Mouse (Mus musculus) cerebellum, adult 8-10 months (tissue): Measurements from ENCODE around the gene Chga.

ENCODE experiments used
- DNase-seq: peaks from one replicate; pipeline ENCODE4 v3.0.0; 2022

Chga gene

GRCm38 (mm10) chr12:102601847-102602246 is 47.1 kb downstream of the Chga start:
- no peak for DNase-seq

- DNase-seq = no peak
Measured at GRCm38 (mm10) chr12:102602255-102603041, 47.7 kb downstream of the Chga start.

- no peak for DNase-seq
Measured at GRCm38 (mm10) chr12:102605607-102606006, 50.8 kb downstream of the Chga start.

GRCm38 (mm10) chr12:102607066-102607465 is 52.3 kb downstream of the Chga start:
- no peak for DNase-seq

GRCm38 (mm10) chr12:102607808-102608517 is 53.2 kb downstream of the Chga start:
- DNase-seq = no peak

- DNase-seq = no peak
Measured at GRCm38 (mm10) chr12:102610927-102611326, 56.2 kb downstream of the Chga start.

- no peak for DNase-seq
Measured at GRCm38 (mm10) chr12:102612431-102612830, 57.7 kb downstream of the Chga start.

GRCm38 (mm10) chr12:102613411-102613810 is 58.6 kb downstream of the Chga start:
- peak; percentile 66 for DNase-seq
